Comparison of ENCODE assay signal across 11 mouse cellular contexts in genomic region chr17:84384661-84385060, GRCm38 (mm10).
DNase-seq lines count a peak whose midpoint lies in the region; ATAC-seq and TF ChIP-seq lines count a peak whose summit lies in the region.
"Had no signal": no experiment of that assay in that cellular context is flagged by ENCODE, and none has a peak within 500 bp of the region (broad histone marks: within the 10 kb centered on the region; RNA-seq: fewer than 3 reads in every experiment).

No protein-coding gene starts in this region.

- H3K36me3 ChIP-seq in E14TG2a.4 (ENCODE audit: insufficient read depth, low read length): peaks cover 69% of the 10 kb centered on the region

- no peak for TF ChIP-seq POLR2A in cerebellum, adult 2 months (IDR thresholded peaks at IDR 0.05; ENCODE audit: borderline replicate concordance, insufficient read depth, low read length)

- H3K9me3 ChIP-seq in E14TG2a.4 (ENCODE audit: low read length): no peaks in the 10 kb centered on the region
- H3K9me3 ChIP-seq: embryonic facial prominence, embryonic 15.5 days; hindbrain, embryonic 13.5 days had no signal

- no peaks in the 10 kb centered on the region for H3K4me1 ChIP-seq in cerebellum, adult 2 months (ENCODE audit: control insufficient read depth, insufficient read depth, low read length)
- 0 out of 2 replicates have a peak, but pooled peaks cover 2% of the 10 kb centered on the region for H3K4me1 ChIP-seq in E14TG2a.4 (replicated peaks; ENCODE audit: low read depth, low read length)
- H3K4me1 ChIP-seq: embryonic facial prominence, embryonic 15.5 days; hindbrain, embryonic 13.5 days had no signal

- TF ChIP-seq CTCF in cerebellum, adult 2 months (IDR thresholded peaks at IDR 0.05; ENCODE audit: borderline replicate concordance, insufficient read depth, low read depth, low read length): peak; percentile 30; the same call in 1 of the 2 replicates
- TF ChIP-seq CTCF in layer of hippocampus, adult 2 months (conservative IDR thresholded peaks at IDR 0.05): peak; percentile 78
- peak; percentile 75 for TF ChIP-seq CTCF in E14TG2a.4 (conservative IDR thresholded peaks at IDR 0.05; ENCODE audit: low read length)

- H3K27ac ChIP-seq in cerebellum, adult 2 months (ENCODE audit: insufficient read depth, low read length): no peak overlapping the region
- no peak overlapping the region for H3K27ac ChIP-seq in layer of hippocampus, adult 2 months
- H3K27ac ChIP-seq: embryonic facial prominence, embryonic 15.5 days; hindbrain, embryonic 13.5 days had no signal

- H3K4me3 ChIP-seq in cerebellum, adult 2 months (replicated peaks; ENCODE audit: insufficient read depth, low read depth, low read length): no peak overlapping the region
- H3K4me3 ChIP-seq in layer of hippocampus, adult 2 months: no peak overlapping the region
- H3K4me3 ChIP-seq in E14TG2a.4 (replicated peaks; ENCODE audit: low read length): no peak overlapping the region
- H3K4me3 ChIP-seq: embryonic facial prominence, embryonic 15.5 days; hindbrain, embryonic 13.5 days had no signal

- DNase-seq in cerebellum, adult 2 months: no peak
- DNase-seq in cerebellum, postnatal 25 days: no peak
- DNase-seq in layer of hippocampus, adult 2 months (ENCODE audit: low spot score in 2 of 2): no peak
- DNase-seq in layer of hippocampus, adult 18-20 months (ENCODE audit: low spot score in 2 of 2): no peak
- peak; percentile 68 for DNase-seq in induced T-regulatory cell, adult 2 months (ENCODE audit: low read depth)
- DNase-seq in layer of hippocampus, postnatal 14 days (ENCODE audit: low spot score in 2 of 2): no peak
- DNase-seq: layer of hippocampus, adult 9-11 months had no signal

- H3K27me3 ChIP-seq in cerebellum, adult 2 months (ENCODE audit: control insufficient read depth, insufficient read depth, low read length): no peaks in the 10 kb centered on the region
- no peaks in the 10 kb centered on the region for H3K27me3 ChIP-seq in E14TG2a.4 (ENCODE audit: insufficient read depth, low read length)
- H3K27me3 ChIP-seq: embryonic facial prominence, embryonic 15.5 days; hindbrain, embryonic 13.5 days had no signal

- no peak for ATAC-seq in megakaryocyte progenitor cell, adult 5-6 weeks (replicated peaks; ENCODE audit: poor library complexity)
